Mouse (Mus musculus) liver, adult 2 months (tissue): ENCODE measurements at regions not wholly inside any gene's neighbourhood (a gene's known extent, or its start where the extent isn't known, plus 50 kb on each side); places are given as distances from the start of the nearest gene placed in this dataset.

Source experiments
- DNase-seq: peaks from one replicate; pipeline ENCODE4 v3.0.0-alpha.2; 2011; ENCODE audit warnings: low read depth, low spot score; ENCODE audit errors: extremely low read depth
- H3K27ac ChIP-seq: fragments of 200-500 bp; replicated peaks from 2 replicates; pipeline ENCODE4 v1.5.1; 2012; ENCODE audit warnings: low read depth, mild to moderate bottlenecking, control low read depth, inconsistent platforms, low read length; ENCODE audit not compliant: insufficient read depth
- H3K27me3 ChIP-seq: fragments of 200-500 bp; 2 replicates; pipeline ENCODE4 v1.6.1; 2012; ENCODE audit warnings: mild to moderate bottlenecking, moderate library complexity, low read length, inconsistent platforms; ENCODE audit not compliant: control insufficient read depth, insufficient read depth
- H3K36me3 ChIP-seq: fragments of 200-500 bp; 2 replicates; pipeline ENCODE4 v1.6.1; 2012; ENCODE audit warnings: low read length, inconsistent platforms; ENCODE audit not compliant: control insufficient read depth, insufficient read depth
- H3K4me1 ChIP-seq: fragments of 200-500 bp; 2 replicates; pipeline ENCODE4 v1.6.1; 2011; ENCODE audit warnings: low read length; ENCODE audit not compliant: control insufficient read depth, insufficient read depth
- H3K4me3 ChIP-seq: fragments of 200-500 bp; 2 replicates; pipeline ENCODE4 v1.5.1; 2011; ENCODE audit warnings: low read depth, mild to moderate bottlenecking, control low read depth, low read length, moderate library complexity; ENCODE audit not compliant: insufficient read depth
- H3K79me2 ChIP-seq: fragments of 200-500 bp; 2 replicates; pipeline ENCODE4 v1.6.1; 2012; ENCODE audit warnings: inconsistent platforms, mild to moderate bottlenecking, low read length, moderate library complexity; ENCODE audit not compliant: control insufficient read depth, insufficient read depth
- H3K9ac ChIP-seq: fragments of 200-500 bp; 2 replicates; pipeline ENCODE4 v1.6.1; 2012; ENCODE audit warnings: low read depth, mild to moderate bottlenecking, control low read depth, inconsistent platforms, low read length
- CTCF ChIP-seq: fragments of 200-500 bp; IDR thresholded peaks from 2 replicates; pipeline ENCODE4 v1.5.1; 2011; ENCODE audit warnings: low read depth, low read length, control low read depth
- POLR2A ChIP-seq: fragments of 200-500 bp; IDR thresholded peaks from 2 replicates; pipeline ENCODE4 v1.6.1; 2011; ENCODE audit warnings: low read length, control low read depth; ENCODE audit not compliant: insufficient read depth; ENCODE audit errors: extremely low read depth
- WGBS: fragments of 180-500 bp; shearing (Covaris S2); methylation state at CpG from one replicate; pipeline ENCODE4 v1.1.7; 2018; 5-methylcytosine and 5-hydroxymethylcytosine counted together

DNA sequence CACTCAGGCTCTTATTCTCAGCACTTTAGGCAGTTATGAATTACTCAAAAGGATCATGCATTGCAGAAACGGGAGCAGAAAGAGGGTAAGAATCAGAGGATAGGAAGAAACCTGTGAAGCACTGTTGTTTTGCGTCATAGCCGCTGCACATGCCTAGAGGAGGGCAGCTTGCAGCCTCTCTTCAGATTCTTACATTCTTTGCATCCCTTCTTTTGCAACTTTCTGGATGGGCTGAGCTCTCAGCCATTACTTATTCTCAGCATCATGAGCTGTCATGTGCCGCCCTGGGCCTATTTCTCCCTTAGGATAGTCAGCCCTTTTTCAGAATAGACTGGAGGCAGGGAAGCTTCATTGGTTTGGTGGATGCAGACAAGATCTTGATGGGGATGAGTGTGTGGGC lies 663.0 kb upstream of the 2610301B20Rik start:
- no peaks in the 10 kb centered on the region for H3K27me3 ChIP-seq
- TF ChIP-seq CTCF (no peak), POLR2A (no peak)
- H3K27ac ChIP-seq, result no peak overlapping the region
- 87% methylated on average over 4 of the region's 4 CpGs for WGBS
- H3K79me2 ChIP-seq, result no peaks in the 10 kb centered on the region
- no peaks in the 10 kb centered on the region for H3K4me1 ChIP-seq
- H3K9ac ChIP-seq, result no peak overlapping the region
- H3K4me3 ChIP-seq, result no peak overlapping the region
- no peak for DNase-seq
- H3K36me3 ChIP-seq, result no peaks in the 10 kb centered on the region

GRCm38 (mm10) chr4:10235324-10235723 lies 639.0 kb upstream of the 2610301B20Rik start:
- Histone ChIP-seq H3K9ac (no peak overlapping the region), H3K36me3 (no peaks in the 10 kb centered on the region), H3K4me1 (no peaks in the 10 kb centered on the region), H3K27me3 (no peaks in the 10 kb centered on the region), H3K27ac (no peak overlapping the region), H3K4me3 (no peak overlapping the region), H3K79me2 (no peaks in the 10 kb centered on the region)
- DNase-seq, result no peak
- WGBS, result 86% methylated on average over 5 of the region's 5 CpGs
- TF ChIP-seq CTCF, result no peak
- TF ChIP-seq POLR2A, result no peak

GRCm38 (mm10) chr4:10242117-10242516 lies 632.2 kb upstream of the 2610301B20Rik start:
- no peaks in the 10 kb centered on the region for H3K79me2 ChIP-seq
- no peak for DNase-seq
- no peaks in the 10 kb centered on the region for H3K4me1 ChIP-seq
- H3K27me3 ChIP-seq, result no peaks in the 10 kb centered on the region
- no peaks in the 10 kb centered on the region for H3K36me3 ChIP-seq
- 86% methylated on average over 4 of the region's 4 CpGs for WGBS
- no peak overlapping the region for H3K4me3 ChIP-seq
- H3K27ac ChIP-seq, result no peak overlapping the region
- H3K9ac ChIP-seq, result no peak overlapping the region
- no peak for TF ChIP-seq POLR2A
- TF ChIP-seq CTCF, result no peak

- Histone ChIP-seq H3K4me1 (no peaks in the 10 kb centered on the region), H3K79me2 (no peaks in the 10 kb centered on the region), H3K4me3 (no peak overlapping the region), H3K27me3 (no peaks in the 10 kb centered on the region), H3K27ac (no peak overlapping the region), H3K36me3 (no peaks in the 10 kb centered on the region), H3K9ac (no peak overlapping the region)
- TF ChIP-seq POLR2A (no peak), CTCF (no peak)
- WGBS, result 54% methylated on average over 2 of the region's 2 CpGs
- no peak for DNase-seq
Measured at GRCm38 (mm10) chr4:10242909-10243308, 631.4 kb upstream of the 2610301B20Rik start.

DNA sequence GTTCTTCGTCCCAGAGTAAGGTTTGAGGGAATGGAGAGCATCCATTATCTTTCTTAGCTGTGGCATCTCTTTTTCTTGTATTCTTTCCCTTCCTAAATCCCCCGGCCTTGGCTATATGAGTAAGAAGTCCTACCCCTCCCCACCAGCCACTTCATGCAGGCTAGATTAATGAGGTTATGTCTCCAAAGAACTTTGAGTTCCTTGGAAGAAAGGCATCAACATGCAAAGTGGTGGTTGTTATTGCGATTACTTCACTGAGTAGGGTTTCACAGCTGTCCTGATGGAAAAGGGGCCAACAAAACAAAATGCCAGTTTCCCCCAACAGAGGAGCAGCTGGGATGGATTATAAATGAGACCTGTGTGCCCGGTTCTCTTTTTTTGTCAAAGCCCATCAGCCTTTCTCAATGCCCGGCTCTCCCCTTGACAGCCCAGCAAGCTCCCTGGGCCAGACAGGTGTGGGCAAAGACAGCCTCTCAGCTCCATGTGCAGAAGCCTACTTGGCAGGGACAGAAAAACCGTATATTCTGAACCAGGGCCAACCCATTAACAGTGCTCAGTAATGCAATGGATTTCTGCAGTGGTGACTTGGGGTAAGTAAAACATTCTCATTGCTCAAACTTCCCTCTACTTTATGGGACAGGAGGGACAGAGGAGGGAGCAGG lies 620.1 kb upstream of the 2610301B20Rik start:
- Histone ChIP-seq H3K27ac (no peak overlapping the region), H3K36me3 (no peaks in the 10 kb centered on the region), H3K27me3 (no peaks in the 10 kb centered on the region), H3K4me1 (no peaks in the 10 kb centered on the region), H3K4me3 (no peak overlapping the region), H3K79me2 (no peaks in the 10 kb centered on the region), H3K9ac (no peak overlapping the region)
- TF ChIP-seq CTCF (no peak), POLR2A (no peak)
- WGBS, result 84% methylated on average over 6 of the region's 6 CpGs
- no peak for DNase-seq

DNA sequence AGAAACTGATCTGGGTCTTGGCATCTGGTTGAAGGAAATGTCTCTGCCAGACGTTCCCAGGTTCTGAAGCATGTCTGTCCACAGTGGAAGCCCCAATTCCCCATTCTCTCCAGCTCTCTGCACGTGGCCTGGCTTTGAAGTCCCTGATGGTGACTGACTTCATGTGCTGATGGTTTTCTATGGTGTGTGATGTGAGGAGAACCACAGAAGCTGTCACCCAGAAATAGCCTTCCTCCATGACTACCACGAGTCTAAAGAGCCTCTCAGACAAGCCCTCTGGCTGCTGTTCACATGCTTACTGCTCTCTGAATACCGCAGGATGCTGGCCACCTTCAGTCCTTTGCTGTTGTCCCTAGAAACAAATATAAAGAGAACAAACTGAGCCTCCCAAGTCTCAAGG lies 616.8 kb upstream of the 2610301B20Rik start:
- H3K4me3 ChIP-seq, result no peak overlapping the region

More for the DNA sequence above, 616.8 kb upstream of the 2610301B20Rik start:
- no peak for TF ChIP-seq POLR2A
- no peak for TF ChIP-seq CTCF
- H3K4me1 ChIP-seq, result no peaks in the 10 kb centered on the region
- no peaks in the 10 kb centered on the region for H3K36me3 ChIP-seq
- no peak overlapping the region for H3K27ac ChIP-seq
- H3K79me2 ChIP-seq, result no peaks in the 10 kb centered on the region
- no peak for DNase-seq
- H3K9ac ChIP-seq, result no peak overlapping the region
- no peaks in the 10 kb centered on the region for H3K27me3 ChIP-seq
- 57% methylated on average over 4 of the region's 4 CpGs for WGBS
